Mouse (Mus musculus) bone marrow macrophage, adult 2 months (primary cell): ENCODE results near the gene Nuak1.

ENCODE experiments used
- CTCF ChIP-seq: IDR thresholded peaks from 2 replicates; pipeline ENCODE4 v1.5.1; 2012; ENCODE audit warnings: low read depth, mild to moderate bottlenecking, low read length, moderate library complexity
- POLR2A ChIP-seq: IDR thresholded peaks from 2 replicates; pipeline ENCODE4 v1.6.1; 2012; ENCODE audit warnings: mild to moderate bottlenecking, low read depth, low read length, borderline replicate concordance

- TF ChIP-seq CTCF (no peak), POLR2A (no peak)
Observed at GRCm38 (mm10) chr10:84377956-84378355, 62.4 kb downstream of the Nuak1 start.
